Mouse (Mus musculus): ENCODE data around the gene Gm4744.
"Not testable (repeated sequence)": the region's sequence is repeated elsewhere in the genome, so short reads cannot be mapped to it uniquely, and the experiment has no call there.

Gene Gm4744

GRCm38 (mm10) chr6:40951770-40952169 is at the start of gene Gm4744:
Gene Gm4744 (minus strand): TSS chr6:40951870.
- no peak for DNase-seq

GRCm38 (mm10) chr6:40999379-40999778 is 47.7 kb upstream of the Gm4744 start, which contains the start of gene Gm2663:
Gene Gm2663 (minus strand): TSS chr6:40999479.
- DNase-seq = not testable (repeated sequence)

GRCm38 (mm10) chr6:40964454-40964853 is 12.8 kb upstream of the Gm4744 start, which contains the start of gene 1810009J06Rik:
Gene 1810009J06Rik (plus strand): TSS chr6:40964754.
- not testable (repeated sequence) for DNase-seq

- DNase-seq = no peak
Observed at GRCm38 (mm10) chr6:40953716-40954115, 2.0 kb upstream of the Gm4744 start.

- DNase-seq = no peak
Observed at GRCm38 (mm10) chr6:40940457-40940856, 11.2 kb downstream of the Gm4744 start, which contains the start of gene 1700074P13Rik. Gene 1700074P13Rik (minus strand): TSS chr6:40940557.

- DNase-seq = no peak
Observed at GRCm38 (mm10) chr6:40919954-40920353, 31.7 kb downstream of the Gm4744 start.

GRCm38 (mm10) chr6:40900287-40900686 is 51.4 kb downstream of the Gm4744 start, which contains the start of gene Prss58:
Gene Prss58 (minus strand): TSS chr6:40900387.
- DNase-seq = no peak

Measured in cerebellum, postnatal 14 days (tissue).